Mouse (Mus musculus): ENCODE measurements around the gene Akr1c21.
"Not testable (repeated sequence)": the region's sequence is repeated elsewhere in the genome, so short reads cannot be mapped to it uniquely, and the experiment has no call there.

Akr1c21 gene

DNA sequence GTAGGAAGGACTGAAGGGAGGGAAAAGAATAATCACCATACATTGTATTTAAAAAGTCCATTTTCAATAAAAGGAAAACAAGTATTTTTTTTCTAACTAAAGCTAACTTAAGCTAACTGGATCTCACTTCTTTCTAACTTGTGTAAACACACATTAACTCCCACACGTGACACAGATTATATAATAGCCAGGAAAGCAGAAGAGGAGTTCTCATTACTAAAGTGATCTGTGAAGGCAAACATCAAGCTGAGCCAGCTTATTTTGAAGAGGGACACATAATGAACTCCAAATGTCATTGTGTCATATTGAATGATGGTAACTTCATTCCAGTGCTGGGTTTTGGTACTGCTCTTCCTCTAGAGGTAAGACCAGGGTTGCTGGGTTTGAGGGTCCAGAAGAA, at the start of gene Akr1c21:
Gene Akr1c21 (plus strand): TSS at position 205 of the 400 bp plus-strand sequence.
- DNase-seq = no peak

- no peak for DNase-seq
These were observed 14.7 kb upstream of the Akr1c21 start for GRCm38 (mm10) chr13:4559143-4559542.

DNA sequence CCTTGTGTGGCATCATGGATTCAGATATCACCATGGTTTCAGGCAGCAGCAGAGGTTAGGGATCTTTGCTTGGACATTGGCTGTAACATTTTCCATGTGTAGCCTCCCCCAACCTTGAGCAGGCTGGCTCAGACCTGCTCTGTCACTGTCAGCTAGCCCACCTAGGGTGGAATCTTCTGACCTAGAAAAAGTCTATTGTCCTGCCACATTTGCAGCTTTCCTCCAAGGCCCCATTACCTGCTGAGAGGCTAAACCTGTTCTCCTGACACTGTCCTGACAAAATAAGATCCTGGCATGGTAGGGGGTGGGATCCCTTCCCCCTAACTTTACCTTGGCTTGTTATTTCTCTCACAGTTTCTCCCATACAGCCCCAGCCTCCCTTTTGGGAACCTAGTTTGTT, 13.4 kb upstream of the Akr1c21 start:
- no peak for DNase-seq

DNA sequence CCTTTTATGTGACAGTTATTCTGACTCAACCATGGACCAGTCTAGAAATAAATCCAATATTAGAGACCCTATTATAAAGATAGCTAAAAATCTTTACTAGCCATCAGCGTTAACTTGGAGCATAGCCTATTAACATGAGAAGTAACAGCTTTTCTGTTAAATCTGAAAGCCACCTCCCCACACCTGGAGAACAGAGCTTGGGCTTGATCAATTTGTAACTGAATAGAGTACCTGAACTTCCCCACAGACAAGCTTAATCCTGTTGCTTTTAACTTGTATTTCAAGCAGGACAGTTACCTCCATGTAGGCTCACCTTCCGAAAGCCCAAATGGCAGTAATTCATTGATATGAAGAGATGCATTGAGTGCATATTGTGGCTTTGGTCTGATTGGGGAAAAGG, 7.9 kb upstream of the Akr1c21 start:
- no peak for DNase-seq

DNA sequence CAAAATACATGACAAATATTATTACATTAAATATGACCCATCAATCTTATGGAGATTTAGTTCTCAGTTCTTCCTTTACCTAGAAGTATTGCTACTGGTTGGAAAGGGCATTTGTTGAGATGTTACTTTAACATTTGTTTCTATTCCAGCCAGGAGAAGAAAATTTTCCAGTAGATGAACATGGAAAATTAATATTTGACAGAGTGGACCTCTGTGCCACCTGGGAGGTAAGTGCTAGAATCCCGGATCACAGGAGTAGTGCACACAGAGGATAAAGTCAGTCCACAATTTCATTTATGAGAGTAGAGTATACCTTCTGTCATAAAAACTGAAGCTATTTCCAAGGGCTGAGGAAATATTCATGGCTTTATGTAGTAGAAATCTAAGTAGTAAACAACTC, 3.0 kb downstream of the Akr1c21 start:
- no peak for DNase-seq

GRCm38 (mm10) chr13:4603431-4603830, 29.6 kb downstream of the Akr1c21 start:
- DNase-seq = not testable (repeated sequence)

GRCm38 (mm10) chr13:4606821-4607220, 32.9 kb downstream of the Akr1c21 start:
- no peak for DNase-seq

DNA sequence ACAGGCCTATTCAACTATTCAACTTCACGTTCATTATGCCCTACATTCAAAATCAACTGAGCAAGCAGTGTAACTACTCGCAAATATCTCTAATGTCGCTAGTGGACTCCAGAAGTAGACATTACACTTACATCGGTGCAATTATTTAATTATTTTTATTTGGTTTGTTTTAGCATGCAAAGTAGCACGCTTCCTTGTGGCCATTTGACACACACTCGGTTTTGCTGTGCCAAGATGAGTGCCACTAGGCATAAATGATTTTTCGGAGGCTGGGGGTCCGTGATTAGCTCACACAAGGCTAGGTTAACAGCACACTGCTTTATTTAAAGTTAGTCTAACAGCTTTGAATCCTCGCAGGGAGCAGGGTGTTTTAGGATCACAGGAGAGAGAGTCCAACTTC, 34.7 kb downstream of the Akr1c21 start:
- DNase-seq = no peak

DNA sequence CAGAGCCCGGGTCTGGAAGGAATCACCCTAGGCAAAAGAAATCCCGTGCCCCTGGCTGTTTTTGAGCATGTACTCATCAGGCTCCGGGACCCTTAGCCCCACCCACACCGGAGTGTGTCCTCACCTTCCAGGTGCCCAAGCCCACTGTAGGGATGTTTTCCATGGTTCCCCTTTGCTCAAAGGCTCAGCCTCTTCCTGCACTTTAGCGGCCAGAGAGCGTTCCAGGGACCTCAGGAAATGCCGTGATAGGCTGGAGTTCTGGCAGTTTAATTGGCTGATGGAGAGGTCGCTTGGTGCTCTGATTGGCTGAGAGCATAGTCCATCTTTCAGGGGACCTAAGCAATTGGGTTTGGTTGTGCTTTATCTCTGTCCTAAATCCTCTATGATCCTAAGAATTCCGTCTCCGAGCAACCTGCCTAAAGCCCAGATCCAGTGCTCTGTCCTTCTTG, 35.1 kb downstream of the Akr1c21 start, which contains the start of gene Akr1e1:
Gene Akr1e1 (minus strand): TSS at position 214 of the 449 bp plus-strand sequence.
- DNase-seq = peak; percentile 93

DNA sequence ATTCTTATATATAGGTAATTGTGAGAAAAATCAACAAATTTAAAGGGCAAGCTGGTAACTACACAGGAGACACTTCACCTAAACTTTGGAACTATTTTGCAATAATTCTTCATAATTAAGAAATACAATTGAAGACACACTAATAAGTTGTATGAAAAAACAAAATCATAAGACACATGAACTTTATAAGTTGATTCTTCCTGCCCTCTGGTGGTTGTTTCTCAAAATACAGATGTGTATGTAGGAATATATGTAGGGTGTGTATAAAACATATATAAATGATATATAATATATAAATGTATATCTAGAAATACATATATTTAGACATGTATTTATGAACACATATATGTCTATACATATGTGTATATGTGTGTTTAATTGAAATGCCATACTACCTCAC, 37.0 kb downstream of the Akr1c21 start:
- peak; percentile 39 for DNase-seq
